Mouse (Mus musculus) stomach, postnatal 0 days (tissue): ENCODE data around the gene Ccdc82.

Experiments used
- CTCF ChIP-seq: IDR thresholded peaks from 2 replicates; pipeline ENCODE4 v1.5.1; 2016; ENCODE audit warnings: antibody characterized with exemption, low read depth, mild to moderate bottlenecking, moderate library complexity
- EP300 ChIP-seq: optimal IDR thresholded peaks from 2 replicates; pipeline ENCODE3; 2016; ENCODE audit warnings: antibody characterized with exemption

DNA sequence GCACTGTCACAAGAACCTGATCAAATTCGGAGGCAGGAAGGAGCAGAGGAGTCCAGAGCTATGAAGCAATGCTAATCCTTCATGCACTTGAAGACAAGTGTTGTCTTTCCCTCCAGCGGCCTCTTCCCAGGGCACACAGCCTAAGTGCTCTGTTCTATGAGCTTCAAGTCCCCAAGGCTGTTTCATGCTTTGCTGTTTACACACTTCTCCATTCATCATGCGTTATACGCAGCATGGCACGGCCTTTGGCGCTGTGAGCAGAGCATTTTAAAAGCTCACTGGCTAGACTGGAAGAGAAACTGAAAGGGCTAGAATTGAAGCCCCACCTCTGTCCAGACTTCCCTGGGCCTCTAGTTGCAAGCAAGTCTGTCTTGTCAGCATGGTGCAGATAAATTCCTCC lies 57.2 kb downstream of the Ccdc82 start:
- TF ChIP-seq EP300, result no peak
- no peak for TF ChIP-seq CTCF
